Mouse (Mus musculus) kidney, postnatal 0 days (tissue): ENCODE data around the gene Tas1r1. TPM values are rescaled to one million over a fixed set of nuclear protein-coding genes. Genes with fewer than 3 reads are reported as not detected.
A peak's percentile ranks its signal among the peaks of the same experiment; 100 is the strongest.
"Not testable (repeated sequence)": the region's sequence is repeated elsewhere in the genome, so short reads cannot be mapped to it uniquely, and the experiment has no call there.

ENCODE experiments used
- ATAC-seq: fragments of 200-750 bp; cut with Nextera tagmentation; replicated peaks from 2 replicates; pipeline ENCODE4 v1.8.0; 2017; ENCODE audit warnings: low read depth, moderate number of reproducible peaks, moderate TSS enrichment, moderate library complexity; ENCODE audit not compliant: low FRiP score
- DNase-seq: peaks from one replicate; pipeline ENCODE4 v3.0.0-alpha.2; 2016; ENCODE audit warnings: low spot score
- H3K27ac ChIP-seq: fragments of 300-500 bp; sonication (generic); 2 replicates; pipeline ENCODE4 v1.5.1; 2014; ENCODE audit warnings: mild to moderate bottlenecking
- H3K27me3 ChIP-seq: fragments of 300-500 bp; sonication (generic); 2 replicates; pipeline ENCODE4 v1.6.1; 2014; ENCODE audit warnings: low read length, mixed read lengths; ENCODE audit not compliant: insufficient read depth
- H3K36me3 ChIP-seq: fragments of 300-500 bp; sonication (generic); 2 replicates; pipeline ENCODE4 v1.6.1; 2014; ENCODE audit warnings: low read length, mixed read lengths; ENCODE audit not compliant: insufficient read depth
- H3K4me1 ChIP-seq: fragments of 300-500 bp; sonication (generic); replicated peaks from 2 replicates; pipeline ENCODE4 v1.6.1; 2014; ENCODE audit warnings: antibody characterized with exemption, low read length, mixed read lengths; ENCODE audit not compliant: insufficient read depth
- H3K4me2 ChIP-seq: fragments of 300-500 bp; sonication (generic); 2 replicates; pipeline ENCODE4 v1.6.1; 2014; ENCODE audit warnings: mild to moderate bottlenecking, low read length, moderate library complexity, mixed read lengths
- H3K4me3 ChIP-seq: fragments of 300-500 bp; sonication (generic); replicated peaks from 2 replicates; pipeline ENCODE4 v1.5.1; 2014; ENCODE audit warnings: low read depth, low read length
- H3K9ac ChIP-seq: fragments of 300-500 bp; sonication (generic); 2 replicates; pipeline ENCODE4 v1.6.1; 2014; ENCODE audit warnings: low read depth, low read length
- H3K9me3 ChIP-seq: fragments of 300-500 bp; sonication (generic); replicated peaks from 2 replicates; pipeline ENCODE4 v1.6.1; 2016; ENCODE audit warnings: low read length, inconsistent platforms, mixed read lengths
- CTCF ChIP-seq: IDR thresholded peaks from 2 replicates; pipeline ENCODE4 v1.5.1; 2016; ENCODE audit warnings: antibody characterized with exemption, low read depth, mild to moderate bottlenecking, moderate library complexity
- WGBS: fragments of 180-500 bp; shearing (Covaris S2); extraction: QIAGEN DNeasy Blood & Tissue Kit; methylation state at CpG from one replicate; pipeline ENCODE4 v1.1.7; 2014; 5-methylcytosine and 5-hydroxymethylcytosine counted together
- polyA plus RNA-seq: library from polyadenylated mRNA; unstranded; fragments of >200 nt; fragmentation: Nextera tagmentation; extraction: Ambion mirVana; gene quantifications from 2 replicates; pipeline ENCODE4 v1.2.1, GENCODE M21; 2015

Gene Tas1r1
- polyA plus RNA-seq, 1 experiment from 2014 or later, result 0.39 TPM

GRCm38 (mm10) chr4:152038985-152039830 is 840 bp upstream of the Tas1r1 start, which contains the start of gene Nol9:
Nol9 (plus strand) TSS chr4:152039321.
- ATAC-seq, result peak; percentile 87
- peak within 1 kb of the TSS; percentile 79 for H3K9ac ChIP-seq

GRCm38 (mm10) chr4:152036464-152036863 is 1.9 kb downstream of the Tas1r1 start:
- not testable (repeated sequence) for H3K36me3 ChIP-seq, H3K27me3 ChIP-seq, H3K4me1 ChIP-seq, H3K9me3 ChIP-seq, H3K9ac ChIP-seq, H3K4me3 ChIP-seq, ATAC-seq, DNase-seq, H3K4me2 ChIP-seq, H3K27ac ChIP-seq
- WGBS, result 87% methylated on average over 6 of the region's 6 CpGs
- TF ChIP-seq CTCF, result peak; percentile 41

More at GRCm38 (mm10) chr4:152038985-152039830, 840 bp upstream of the Tas1r1 start, which contains the start of gene Nol9:
- Histone ChIP-seq H3K27me3 (no peaks in the 10 kb centered on the region), H3K27ac (peak within 1 kb of the TSS; percentile 40; the same call in 1 of the 2 replicates), H3K4me3 (peak within 1 kb of the TSS; percentile 89), H3K9me3 (no peaks in the 10 kb centered on the region), H3K4me2 (peak within 1 kb of the TSS; percentile 88), H3K36me3 (peaks cover 16% of the 10 kb centered on the region; the same call in 1 of the 2 replicates), H3K4me1 (peaks cover 8% of the 10 kb centered on the region; the same call in 1 of the 2 replicates)
- peak; percentile 98 for TF ChIP-seq CTCF
- DNase-seq, result peak; percentile 92
- WGBS, result under 1% methylated on average over 85 of the region's 86 CpGs

- H3K4me1 ChIP-seq, result peaks cover 5% of the 10 kb centered on the region
- no peak overlapping the region for H3K9ac ChIP-seq
- no peaks in the 10 kb centered on the region for H3K9me3 ChIP-seq
- ATAC-seq (no peak), DNase-seq (no peak)
- 88% methylated on average over 13 of the region's 13 CpGs for WGBS
- no peaks in the 10 kb centered on the region for H3K36me3 ChIP-seq
- H3K4me2 ChIP-seq, result no peak overlapping the region
- no peak for TF ChIP-seq CTCF
- no peak overlapping the region for H3K27ac ChIP-seq
- no peak overlapping the region for H3K4me3 ChIP-seq
- H3K27me3 ChIP-seq, result no peaks in the 10 kb centered on the region
Measured at GRCm38 (mm10) chr4:152032922-152033321, 5.4 kb downstream of the Tas1r1 start.

- ATAC-seq, result no peak
- Histone ChIP-seq H3K9me3 (no peaks in the 10 kb centered on the region), H3K27ac (no peak overlapping the region), H3K36me3 (no peaks in the 10 kb centered on the region), H3K9ac (no peak overlapping the region), H3K4me2 (no peak overlapping the region), H3K4me1 (peaks cover 22% of the 10 kb centered on the region), H3K4me3 (no peak overlapping the region), H3K27me3 (no peaks in the 10 kb centered on the region)
- peak; percentile 60 for TF ChIP-seq CTCF
- WGBS, result 75% methylated on average over 4 of the region's 4 CpGs
- peak; percentile 54 for DNase-seq
Measured at GRCm38 (mm10) chr4:152029997-152030396, 8.4 kb downstream of the Tas1r1 start.

- Histone ChIP-seq H3K4me3 (no peak overlapping the region), H3K36me3 (no peaks in the 10 kb centered on the region), H3K4me1 (peaks cover 22% of the 10 kb centered on the region), H3K9me3 (no peaks in the 10 kb centered on the region), H3K27me3 (no peaks in the 10 kb centered on the region), H3K9ac (no peak overlapping the region), H3K27ac (no peak overlapping the region), H3K4me2 (no peak overlapping the region)
- ATAC-seq, result no peak
- peak; percentile 70 for TF ChIP-seq CTCF
- WGBS, result 52% methylated on average over 5 of the region's 5 CpGs
- peak; percentile 50 for DNase-seq
Measured at GRCm38 (mm10) chr4:152029087-152029486, 9.3 kb downstream of the Tas1r1 start.

GRCm38 (mm10) chr4:152028456-152028855 is 9.9 kb downstream of the Tas1r1 start:
- ATAC-seq (no peak), DNase-seq (no peak)
- TF ChIP-seq CTCF, result no peak
- Histone ChIP-seq H3K27me3 (no peaks in the 10 kb centered on the region), H3K4me3 (no peak overlapping the region), H3K36me3 (no peaks in the 10 kb centered on the region), H3K4me2 (peak overlapping the region; percentile 75), H3K27ac (no peak overlapping the region), H3K9me3 (no peaks in the 10 kb centered on the region), H3K4me1 (peaks cover 22% of the 10 kb centered on the region), H3K9ac (peak overlapping the region; percentile 50; the same call in 1 of the 2 replicates)
- 59% methylated on average over 15 of the region's 15 CpGs for WGBS
